Mouse (Mus musculus): ENCODE measurements around the gene Adamtsl1.

Adamtsl1 gene

DNA sequence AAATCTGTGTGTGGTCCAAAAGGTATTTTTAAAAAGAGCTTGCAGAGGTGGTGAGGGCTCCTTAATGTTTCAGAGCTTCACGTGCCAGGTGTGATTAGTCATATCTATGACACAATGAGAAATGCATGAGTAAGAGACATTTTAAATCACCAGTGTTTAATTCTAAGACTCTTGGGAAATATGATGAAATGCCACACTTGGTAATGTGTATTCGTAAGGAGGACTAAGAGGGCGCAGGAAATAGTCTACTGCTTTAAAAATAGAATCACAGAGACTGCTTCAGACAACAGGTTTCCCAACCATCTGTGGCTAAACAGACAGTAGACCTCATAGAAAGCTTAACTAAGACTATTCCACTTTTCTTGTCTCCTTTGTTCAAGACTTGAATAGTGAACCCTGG lies 406.5 kb downstream of the Adamtsl1 start:
- in situ Hi-C loops (cut with MboI, MseI), result loop anchor here (5.0 kb wide), 1 partner anchor 48 kb away; no protein-coding TSS in a partner anchor

DNA sequence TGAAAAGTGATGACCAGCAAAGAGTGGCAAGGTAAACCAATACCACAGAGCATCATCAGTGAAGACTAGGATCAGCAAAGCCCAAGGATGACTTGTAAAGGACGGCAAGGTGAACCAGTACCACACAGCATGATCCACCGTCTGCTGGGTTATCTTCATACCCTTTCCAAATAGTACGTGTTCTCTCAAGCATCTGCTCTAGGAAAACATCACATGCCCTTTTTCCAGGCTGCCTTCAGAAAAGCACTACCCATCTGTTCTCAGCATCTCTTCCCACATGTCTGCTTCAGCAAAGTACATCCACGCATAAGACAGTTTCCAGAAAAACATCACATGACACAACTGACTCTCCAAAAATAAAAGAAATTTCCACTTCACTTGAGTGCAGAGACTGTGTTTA lies 408.8 kb downstream of the Adamtsl1 start:
- in situ Hi-C loops (cut with MboI, MseI), result loop anchor here (5.0 kb wide), 1 partner anchor 50 kb away; no protein-coding TSS in a partner anchor

- in situ Hi-C loops (cut with MboI, MseI), result no loop called here
Observed at GRCm38 (mm10) chr4:85932129-85932528, 418.2 kb downstream of the Adamtsl1 start.

DNA sequence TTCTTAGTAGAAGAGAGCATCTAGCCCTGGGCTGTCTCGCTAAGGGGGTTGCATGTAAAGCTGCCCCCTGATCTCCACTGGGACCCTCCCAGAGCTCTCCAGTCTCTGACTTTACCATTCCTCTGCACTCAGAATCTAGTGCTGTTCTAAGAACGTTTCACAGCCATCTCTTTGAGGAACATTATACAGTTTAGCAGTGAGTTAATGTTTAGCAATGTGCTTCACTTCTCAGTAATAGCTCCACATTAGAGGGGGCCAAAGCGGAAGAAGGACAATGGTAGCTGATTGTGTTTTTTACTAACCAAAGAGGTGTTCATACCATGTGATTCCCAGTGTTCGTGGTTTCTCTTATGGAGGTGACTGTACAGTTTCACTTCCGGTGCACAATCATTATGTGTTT lies 425.5 kb downstream of the Adamtsl1 start:
- in situ Hi-C loops (cut with MboI, MseI), result no loop called here

DNA sequence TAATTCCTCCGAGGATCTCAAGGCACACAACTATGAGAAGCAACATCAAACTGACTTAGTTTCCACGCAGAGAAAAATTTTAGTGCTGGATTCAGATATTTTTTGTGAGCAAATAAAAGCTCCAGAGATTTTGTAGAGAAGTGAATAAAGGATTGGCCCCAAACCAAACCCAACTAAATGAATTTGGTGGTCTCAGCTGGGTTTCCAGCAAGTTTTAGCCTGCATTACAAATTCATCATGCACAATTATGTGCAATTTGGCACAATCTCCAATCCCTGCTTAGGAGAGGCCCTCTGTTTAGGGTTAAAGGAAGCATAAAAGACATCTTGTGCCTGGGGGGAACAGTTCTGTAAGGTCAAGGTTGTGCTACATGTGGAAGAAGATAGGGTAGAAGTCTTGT lies 427.9 kb downstream of the Adamtsl1 start:
- in situ Hi-C loops (cut with MboI, MseI), result no loop called here

DNA sequence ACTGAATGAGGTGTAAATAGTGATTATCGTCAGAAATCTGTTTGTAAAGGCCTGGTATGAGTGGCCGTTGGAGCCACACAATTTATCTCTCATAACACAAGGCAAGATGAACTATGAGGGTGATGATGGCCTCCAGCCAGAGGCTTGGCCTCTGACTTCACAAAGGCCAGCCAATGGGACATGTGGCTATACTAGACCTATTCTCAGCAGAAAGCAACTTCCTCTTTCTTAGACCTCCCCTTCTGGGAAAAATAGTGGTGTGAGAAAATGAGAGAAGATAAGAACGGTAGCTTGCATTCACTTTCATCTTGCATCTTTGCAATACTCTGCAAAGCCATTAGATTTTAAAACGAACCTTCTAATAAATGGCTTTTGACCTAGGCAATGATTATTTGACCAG lies 439.6 kb downstream of the Adamtsl1 start:
- in situ Hi-C loops (cut with MboI, MseI), result no loop called here

GRCm38 (mm10) chr4:85955387-85955786 lies 441.4 kb downstream of the Adamtsl1 start:
- in situ Hi-C loops (cut with MboI, MseI), result no loop called here

DNA sequence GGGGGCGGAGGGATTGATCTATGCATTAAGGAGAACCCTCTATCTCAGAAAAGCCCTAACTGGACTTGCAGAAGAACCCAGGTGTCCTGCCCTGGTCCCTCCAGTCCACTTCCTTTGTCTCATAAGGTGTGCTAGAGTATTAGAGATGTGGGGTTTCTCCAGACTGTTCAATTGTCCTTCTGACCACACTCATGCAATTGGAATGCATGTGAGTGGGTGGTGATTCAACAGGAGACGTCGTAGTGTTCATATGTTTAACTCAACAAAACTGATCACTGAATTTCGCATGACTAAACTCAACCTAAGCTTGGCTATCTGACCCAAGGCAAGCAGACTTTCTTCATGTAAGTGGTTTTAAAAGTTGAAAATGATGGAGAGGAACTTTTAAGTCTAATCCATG lies 443.3 kb downstream of the Adamtsl1 start:
- in situ Hi-C loops (cut with MboI, MseI), result no loop called here

GRCm38 (mm10) chr4:85957879-85958278 lies 443.9 kb downstream of the Adamtsl1 start:
- in situ Hi-C loops (cut with MboI, MseI), result no loop called here

- in situ Hi-C loops (cut with MboI, MseI), result no loop called here
Observed at GRCm38 (mm10) chr4:85959019-85959418, 445.0 kb downstream of the Adamtsl1 start.

- in situ Hi-C loops (cut with MboI, MseI), result no loop called here
Observed at GRCm38 (mm10) chr4:85976188-85976587, 462.2 kb downstream of the Adamtsl1 start.

DNA sequence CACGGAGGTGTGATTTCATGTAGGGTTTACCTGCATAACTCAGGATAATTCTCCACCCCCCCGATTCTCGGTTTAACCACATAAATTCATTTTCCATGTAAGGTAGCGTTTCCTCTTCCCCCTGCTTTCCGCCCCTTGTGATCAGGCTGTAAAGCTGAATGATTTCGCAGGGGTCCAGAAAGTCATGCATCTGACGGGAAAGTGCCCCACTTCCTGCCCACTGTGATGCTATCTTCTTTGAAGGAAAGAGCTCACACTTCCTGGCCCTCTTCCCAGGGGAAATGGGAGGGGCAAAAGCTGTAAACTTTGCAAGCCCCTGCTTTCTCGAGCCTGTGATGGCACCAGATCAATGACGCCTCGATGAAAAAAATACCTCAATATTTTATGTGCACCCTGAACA lies 465.2 kb downstream of the Adamtsl1 start:
- in situ Hi-C loops (cut with MboI, MseI), result no loop called here

DNA sequence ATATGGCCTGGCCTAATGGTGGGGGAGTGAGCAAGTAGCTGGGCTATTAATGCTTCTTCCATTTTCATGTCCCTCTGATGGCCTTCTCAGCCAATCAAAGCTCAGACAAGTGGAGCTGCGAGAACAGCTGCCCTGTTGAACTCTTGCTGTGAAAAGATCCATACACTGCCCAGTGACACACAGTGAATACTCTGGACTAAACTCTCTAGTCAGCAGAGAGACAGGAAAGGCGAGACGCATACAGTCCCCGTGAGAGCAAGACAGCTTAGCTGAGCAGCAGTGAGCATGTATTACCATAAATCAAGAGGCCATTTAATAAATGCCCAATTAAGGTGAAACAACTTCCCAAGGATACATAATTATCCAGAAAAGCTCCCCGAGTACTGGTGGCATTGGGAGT lies 492.6 kb downstream of the Adamtsl1 start:
- in situ Hi-C loops (cut with MboI, MseI), result no loop called here

DNA sequence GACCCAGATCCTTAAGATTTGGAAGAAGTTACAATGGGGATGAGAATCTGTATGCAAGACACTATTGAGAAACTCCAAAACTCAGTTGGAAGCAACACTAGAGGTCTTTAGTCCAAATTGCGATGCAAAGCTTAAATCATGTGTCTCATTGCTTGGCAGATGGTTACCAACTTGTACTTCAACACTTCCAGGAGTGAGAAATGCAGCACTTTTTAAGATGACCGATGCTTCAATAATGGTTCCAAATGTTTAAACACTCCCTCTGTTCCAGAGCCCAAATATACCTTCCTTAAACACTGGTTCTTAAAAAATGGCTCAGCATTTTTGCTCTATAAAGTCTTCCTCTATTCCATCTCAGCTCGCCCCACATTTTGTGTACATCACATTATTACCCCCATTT lies 499.7 kb downstream of the Adamtsl1 start:
- in situ Hi-C loops (cut with MboI, MseI), result no loop called here

DNA sequence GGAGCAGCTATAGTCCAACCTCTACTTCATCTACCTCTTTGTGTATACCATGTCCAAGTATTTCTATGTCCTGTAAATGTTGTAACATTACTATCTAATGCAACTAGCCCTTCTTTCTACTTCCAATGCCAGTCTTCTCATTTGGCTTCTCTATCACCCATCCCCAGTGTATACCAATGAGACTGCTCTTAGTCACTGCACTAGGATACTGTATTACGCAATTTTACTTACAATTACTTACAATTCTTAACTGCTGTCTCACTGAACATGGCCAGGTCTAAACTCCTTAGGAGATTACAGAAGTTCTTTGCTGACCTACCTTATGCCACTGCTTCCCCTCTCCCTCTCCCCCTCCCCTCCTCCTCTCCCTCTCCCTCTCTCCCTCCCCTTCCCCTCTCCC lies 505.0 kb downstream of the Adamtsl1 start:
- in situ Hi-C loops (cut with MboI, MseI), result no loop called here

DNA sequence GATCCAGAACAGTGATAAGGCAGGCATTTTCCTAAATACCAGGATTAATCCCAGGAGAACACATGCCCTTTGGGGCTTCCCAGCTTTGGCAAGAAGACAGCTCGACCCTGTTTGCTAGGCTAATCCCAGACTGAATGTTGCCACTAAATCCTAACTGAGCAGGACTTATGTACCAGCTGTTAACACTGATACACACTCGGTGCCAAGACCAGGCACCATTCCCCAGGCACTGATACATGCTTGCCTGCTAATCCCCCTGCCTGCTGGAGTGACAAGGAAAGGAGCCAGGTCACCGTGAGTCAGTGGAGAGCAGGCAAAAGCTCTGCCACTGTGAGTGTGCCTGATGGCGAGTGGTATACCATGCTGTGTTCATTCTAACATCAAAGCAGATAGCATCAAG lies 505.6 kb downstream of the Adamtsl1 start:
- in situ Hi-C loops (cut with MboI, MseI), result no loop called here

DNA sequence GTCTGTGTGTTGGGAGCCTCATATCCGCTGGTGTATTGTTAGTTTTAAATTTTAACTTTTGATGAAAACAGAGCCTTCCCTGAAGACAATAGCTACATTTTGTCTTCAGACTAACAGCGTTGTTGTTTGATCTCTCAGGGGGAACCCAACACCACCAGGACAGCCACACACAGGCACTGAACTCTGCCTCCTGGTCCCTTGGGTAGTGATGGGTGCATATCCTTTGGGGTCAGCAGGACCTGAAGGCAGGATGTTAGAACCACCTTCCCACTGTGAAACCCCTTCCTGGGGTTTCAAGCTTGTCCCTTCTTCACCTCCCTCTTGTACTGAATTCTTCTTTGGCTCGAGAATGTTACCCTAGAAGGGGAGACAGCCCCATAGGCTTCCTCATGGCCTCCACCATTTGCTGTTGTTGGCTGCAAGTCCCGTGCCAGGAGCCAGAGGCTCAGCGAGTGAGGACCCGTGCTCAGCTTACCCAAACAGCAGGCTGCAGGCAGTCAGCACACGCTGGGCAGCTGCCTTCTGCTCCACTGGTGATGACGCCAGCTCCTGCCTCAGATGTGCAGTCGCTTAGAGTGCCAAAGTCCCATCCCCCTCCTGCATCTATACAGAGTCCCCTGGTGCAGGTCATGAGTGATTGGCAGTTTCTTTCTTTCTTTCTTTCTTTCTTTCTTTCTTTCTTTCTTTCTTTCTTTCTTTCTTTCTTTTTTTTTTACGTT lies 506.6 kb downstream of the Adamtsl1 start:
- in situ Hi-C loops (cut with MboI, MseI), result no loop called here

DNA sequence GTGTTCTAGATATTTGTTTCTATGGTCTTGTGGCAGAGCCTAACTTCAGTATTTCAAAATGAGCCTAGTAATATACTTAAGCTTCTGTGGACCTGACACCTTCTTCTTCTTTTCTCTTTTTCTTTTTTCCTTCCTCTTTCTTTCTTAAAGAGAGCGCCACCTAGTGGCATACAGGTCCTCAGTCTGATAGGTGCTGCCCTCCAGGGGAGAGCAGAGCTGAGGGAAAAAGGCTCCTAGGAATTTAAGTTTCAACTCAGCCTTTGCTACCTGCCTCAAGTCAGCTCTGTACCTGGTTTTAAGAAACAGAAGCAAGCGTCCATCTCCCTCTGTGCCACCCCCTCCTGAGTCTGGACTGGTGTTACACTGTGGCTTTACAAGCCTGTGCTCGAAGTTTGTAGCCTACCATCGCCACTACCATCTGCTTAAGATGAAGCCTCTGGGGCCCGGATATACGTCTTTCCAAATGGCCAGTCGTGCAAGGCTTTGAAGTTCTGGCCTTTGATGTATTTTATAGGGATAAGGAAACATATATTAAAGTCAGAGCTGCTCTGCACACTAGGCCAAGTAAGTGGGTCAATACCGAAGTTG lies 510.7 kb downstream of the Adamtsl1 start:
- in situ Hi-C loops (cut with MboI, MseI), result no loop called here

- in situ Hi-C loops (cut with MboI, MseI), result no loop called here
Observed at GRCm38 (mm10) chr4:86029486-86029885, 515.5 kb downstream of the Adamtsl1 start.

- in situ Hi-C loops (cut with MboI, MseI), result no loop called here
Observed at GRCm38 (mm10) chr4:86030208-86030607, 516.2 kb downstream of the Adamtsl1 start.

DNA sequence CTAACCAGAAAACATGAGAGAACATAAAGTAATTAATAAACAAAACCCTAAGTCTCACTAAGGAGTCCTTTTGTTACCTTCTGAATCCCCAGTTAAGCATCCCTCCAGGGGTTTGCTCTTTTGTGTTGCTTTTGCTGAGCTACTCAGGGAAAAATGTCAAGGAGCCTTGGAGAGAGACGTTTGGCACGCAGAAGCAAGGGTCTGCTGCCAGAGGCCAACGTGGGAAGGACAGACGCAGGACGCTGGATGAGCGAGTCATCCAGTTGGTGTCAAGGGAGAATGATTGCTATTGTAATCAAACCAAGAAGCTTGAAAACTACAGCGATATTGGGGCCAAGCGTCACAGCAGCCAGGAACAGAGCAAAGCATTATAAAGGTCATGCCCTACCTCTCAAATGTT lies 517.1 kb downstream of the Adamtsl1 start:
- in situ Hi-C loops (cut with MboI, MseI), result no loop called here

DNA sequence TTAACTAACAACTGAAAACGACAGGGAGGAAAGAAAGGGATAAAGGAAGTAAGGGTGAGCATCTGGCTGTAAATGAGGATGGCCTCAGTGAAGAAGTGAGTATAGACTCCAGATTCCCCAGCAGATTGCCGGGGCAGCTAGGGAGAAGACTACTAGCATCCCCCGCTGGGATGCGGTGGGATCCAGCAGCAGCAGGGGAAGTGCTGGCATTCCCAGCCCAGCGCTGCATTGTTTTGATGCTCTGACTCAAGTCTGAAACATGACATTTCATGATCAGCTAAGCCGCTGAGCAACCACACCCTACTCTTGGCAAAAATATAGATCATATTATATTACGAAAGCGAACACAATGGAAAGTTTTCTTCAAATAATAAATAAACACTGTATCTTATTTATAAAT lies 526.9 kb downstream of the Adamtsl1 start:
- in situ Hi-C loops (cut with MboI, MseI), result no loop called here

- in situ Hi-C loops (cut with MboI, MseI), result no loop called here
Observed at GRCm38 (mm10) chr4:86045448-86045847, 531.5 kb downstream of the Adamtsl1 start.

- in situ Hi-C loops (cut with MboI, MseI), result no loop called here
Observed at GRCm38 (mm10) chr4:86045876-86046275, 531.9 kb downstream of the Adamtsl1 start.

Data from regulatory T cell (primary cell).